Mouse (Mus musculus) thymus, adult 2 months (tissue): ENCODE measurements at regions not wholly inside any gene's neighbourhood (a gene's known extent, or its start where the extent isn't known, plus 50 kb on each side); places are given as distances from the start of the nearest gene placed in this dataset.

Experiments
- CTCF ChIP-seq: fragments of 200-500 bp; IDR thresholded peaks from 2 replicates; pipeline ENCODE4 v1.5.1; 2012; ENCODE audit warnings: mild to moderate bottlenecking, control low read depth, low read length, moderate library complexity, borderline replicate concordance; ENCODE audit not compliant: control insufficient read depth, poor library complexity, insufficient read depth; ENCODE audit errors: extremely low read depth
- POLR2A ChIP-seq: fragments of 200-500 bp; IDR thresholded peaks from 2 replicates; pipeline ENCODE4 v1.6.1; 2012; ENCODE audit warnings: mild to moderate bottlenecking, low read length, control low read depth, moderate library complexity; ENCODE audit not compliant: control insufficient read depth, poor library complexity, insufficient read depth; ENCODE audit errors: extremely low read depth

- TF ChIP-seq CTCF: no peak
- TF ChIP-seq POLR2A: no peak
These were observed 61.4 kb upstream of the Chd2 start for GRCm38 (mm10) chr7:73602815-73603551.
